Mouse (Mus musculus) heart, adult 2 months (tissue): ENCODE measurements around the gene Ccng2.

Experiments used
- CTCF ChIP-seq: fragments of 200-600 bp; IDR thresholded peaks from 2 replicates; pipeline ENCODE4 v1.8.1; 2022; ENCODE audit warnings: antibody characterized with exemption, mild to moderate bottlenecking, moderate library complexity
- EP300 ChIP-seq: fragments of 200-500 bp; IDR thresholded peaks from 2 replicates; pipeline ENCODE4 v1.6.1; 2011; ENCODE audit warnings: low read depth, low read length, control low read depth; ENCODE audit not compliant: insufficient read depth
- POLR2A ChIP-seq: fragments of 200-500 bp; IDR thresholded peaks from 2 replicates; pipeline ENCODE4 v1.6.1; 2011; ENCODE audit warnings: mild to moderate bottlenecking, low read depth, low read length, control low read depth; ENCODE audit not compliant: insufficient read depth

DNA sequence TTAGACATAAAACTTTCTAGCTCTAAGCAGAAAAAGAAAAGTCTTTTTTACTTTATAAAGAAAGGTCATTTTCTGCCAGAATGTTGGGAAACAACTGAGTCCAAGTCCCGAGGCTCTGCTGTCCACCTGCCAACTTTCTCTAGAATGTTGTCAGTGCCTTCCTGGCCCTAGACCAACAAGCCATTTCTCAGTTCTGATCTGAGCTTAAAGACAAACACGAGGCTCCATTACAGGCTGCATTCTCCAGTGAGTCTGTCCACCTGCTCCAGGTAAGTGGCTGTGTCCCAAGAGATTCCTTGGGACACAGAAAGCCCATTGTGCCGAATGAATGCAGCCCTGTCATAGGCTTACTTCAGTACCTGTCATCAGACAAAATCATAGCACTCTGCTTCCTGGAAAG lies 45.4 kb upstream of the Ccng2 start:
- TF ChIP-seq POLR2A (no peak), EP300 (no peak), CTCF (no peak)
